Mouse (Mus musculus): ENCODE data around the gene Tuba3a.
"Not testable (repeated sequence)": the region's sequence is repeated elsewhere in the genome, so short reads cannot be mapped to it uniquely, and the experiment has no call there.

Gene Tuba3a

DNA sequence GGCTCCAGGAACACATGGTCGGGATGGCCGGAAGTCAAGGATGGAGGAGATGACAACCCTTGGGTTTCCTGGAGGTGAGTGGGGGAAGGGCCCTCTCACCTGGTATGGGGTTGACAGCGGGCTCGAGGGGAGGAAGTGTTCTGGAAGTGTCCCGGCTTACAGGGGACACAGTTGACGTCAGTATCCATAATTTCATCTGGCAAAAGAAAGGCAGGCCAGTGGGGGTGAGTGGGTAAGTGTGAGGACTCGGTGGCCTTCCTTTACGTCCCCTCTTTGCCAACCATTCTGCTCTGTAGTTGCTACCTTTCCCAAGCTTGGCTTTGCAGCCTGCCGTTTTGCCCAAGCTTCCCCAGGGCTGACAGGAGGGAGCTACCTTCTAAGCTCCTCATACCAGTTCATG is 26.3 kb upstream of the Tuba3a start:
- in situ Hi-C loops (cut with MboI; ENCODE audit: low pct_unique_long_range_greater_than_20kb in 1 of 2, low sequenced_read_pairs in 2 of 2, unreplicated experiment in 1 of 2), result no loop called here

DNA sequence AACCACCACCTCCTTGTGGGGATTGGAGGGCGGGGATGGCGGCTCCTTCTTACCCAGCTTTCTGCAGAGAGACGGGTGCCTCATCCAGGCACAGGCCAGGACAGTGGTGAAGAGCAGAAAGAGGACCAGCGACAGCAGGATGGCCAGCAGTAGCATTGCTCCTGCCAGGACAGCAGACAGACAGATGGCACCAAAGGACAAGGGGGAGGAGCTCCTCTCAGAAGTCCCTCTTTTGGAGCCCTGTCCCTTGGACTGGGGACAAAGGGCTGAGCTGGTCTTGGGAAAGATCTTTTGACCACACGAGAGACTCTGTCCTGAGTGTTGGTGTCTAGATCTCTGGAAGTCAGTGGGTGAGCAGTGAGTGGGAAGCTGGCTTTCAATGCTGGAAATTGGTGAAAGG is 23.6 kb upstream of the Tuba3a start:
- in situ Hi-C loops (cut with MboI; ENCODE audit: low pct_unique_long_range_greater_than_20kb in 1 of 2, low sequenced_read_pairs in 2 of 2, unreplicated experiment in 1 of 2), result no loop called here

DNA sequence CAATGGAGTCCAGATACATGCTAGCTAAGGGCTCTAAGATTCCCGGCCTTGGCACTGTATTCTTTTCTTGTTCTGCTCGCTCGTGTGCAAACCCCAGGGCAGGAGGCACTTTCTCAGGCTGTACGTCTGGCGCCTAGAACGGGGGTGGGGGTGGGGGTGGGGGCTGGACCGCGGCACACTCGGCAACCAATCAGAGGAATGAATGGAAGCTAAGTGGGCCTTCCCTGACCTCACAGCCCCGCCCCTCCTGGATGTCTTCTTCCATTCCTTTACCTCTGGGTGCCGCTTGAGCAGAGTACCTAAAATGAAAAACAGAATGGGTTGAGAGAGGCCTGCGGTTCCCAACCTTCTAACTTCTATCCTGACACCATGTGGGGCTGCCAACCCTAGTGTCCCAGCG is 23.1 kb upstream of the Tuba3a start:
- in situ Hi-C loops (cut with MboI; ENCODE audit: low pct_unique_long_range_greater_than_20kb in 1 of 2, low sequenced_read_pairs in 2 of 2, unreplicated experiment in 1 of 2), result no loop called here

DNA sequence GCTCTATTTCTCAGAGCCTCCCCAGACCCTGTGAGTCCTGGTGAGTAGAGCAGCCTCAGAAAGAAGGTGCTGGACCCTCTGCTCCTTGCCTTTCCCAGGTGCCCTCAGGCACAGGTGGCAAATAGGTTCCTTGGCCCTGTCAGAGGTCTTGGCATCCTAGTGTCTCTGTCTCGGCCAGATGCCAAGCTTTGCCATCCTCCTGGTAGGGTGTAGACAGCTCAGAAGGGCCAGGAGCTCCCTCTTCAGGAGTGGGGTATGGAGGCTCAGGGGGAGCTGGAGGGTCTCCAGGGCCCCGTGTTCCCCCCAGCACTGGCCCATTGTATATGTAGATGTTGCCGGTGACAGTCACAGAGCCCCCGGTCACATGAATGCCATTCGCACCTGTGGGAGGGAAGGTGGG is 21.2 kb upstream of the Tuba3a start:
- in situ Hi-C loops (cut with MboI; ENCODE audit: low pct_unique_long_range_greater_than_20kb in 1 of 2, low sequenced_read_pairs in 2 of 2, unreplicated experiment in 1 of 2), result no loop called here

DNA sequence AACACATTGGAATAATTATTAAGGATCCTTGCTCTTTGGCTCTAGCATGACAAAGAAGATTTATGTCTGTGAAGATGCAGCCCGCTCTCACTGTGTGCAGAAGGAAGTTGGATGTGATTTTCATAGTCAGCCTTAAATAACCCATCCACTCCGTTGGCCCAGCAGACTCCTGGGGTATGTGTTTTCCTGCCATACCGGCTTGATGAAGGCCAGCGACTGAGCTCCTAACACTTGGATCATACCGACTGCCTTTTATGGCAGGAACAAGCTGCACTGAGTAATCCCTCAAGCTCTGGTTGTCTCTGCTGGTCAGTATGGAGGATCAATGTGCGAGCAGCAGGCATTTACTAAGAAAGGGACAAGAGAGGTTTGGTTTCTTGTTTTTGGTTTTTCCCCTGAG is 19.6 kb upstream of the Tuba3a start:
- in situ Hi-C loops (cut with MboI; ENCODE audit: low pct_unique_long_range_greater_than_20kb in 1 of 2, low sequenced_read_pairs in 2 of 2, unreplicated experiment in 1 of 2), result no loop called here

DNA sequence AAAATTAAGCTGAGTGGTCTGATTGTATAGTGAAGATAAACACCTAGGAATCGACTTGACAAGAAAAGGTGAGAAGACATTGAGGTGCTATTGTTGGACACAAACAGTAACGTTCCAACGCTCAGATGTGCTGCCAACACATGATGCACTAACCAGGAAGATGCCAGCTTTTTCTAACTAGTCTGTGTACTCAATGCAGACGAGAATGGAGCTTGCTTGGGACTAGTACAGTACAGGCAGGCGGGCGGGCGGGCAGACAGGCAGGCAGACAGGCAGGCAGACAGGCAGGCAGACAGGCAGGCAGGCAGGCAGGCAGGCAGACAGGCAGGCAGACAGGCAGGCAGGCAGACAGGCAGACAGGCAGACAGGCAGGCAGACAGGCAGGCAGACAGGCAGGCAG is 18.6 kb upstream of the Tuba3a start:
- in situ Hi-C loops (cut with MboI; ENCODE audit: low pct_unique_long_range_greater_than_20kb in 1 of 2, low sequenced_read_pairs in 2 of 2, unreplicated experiment in 1 of 2), result not testable (repeated sequence)

DNA sequence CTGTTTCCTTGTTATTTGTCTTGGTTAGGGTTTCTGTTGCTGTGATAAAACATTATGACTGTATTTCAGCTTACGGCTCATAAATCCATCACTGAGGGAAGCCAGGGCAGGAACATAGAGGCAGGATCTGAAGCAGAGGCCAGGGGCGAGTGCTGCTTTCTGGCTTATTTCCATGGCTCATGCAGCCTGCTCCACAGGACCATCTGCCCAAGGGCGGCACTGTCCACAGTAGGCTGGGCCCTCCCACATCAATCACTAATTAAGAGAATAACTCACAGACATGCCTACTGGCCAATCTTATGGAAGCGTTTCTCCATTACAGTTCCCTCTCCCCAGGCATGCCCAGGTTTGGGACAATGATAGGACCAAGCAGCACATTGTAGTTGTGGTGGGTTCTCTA is 17.4 kb upstream of the Tuba3a start:
- in situ Hi-C loops (cut with MboI; ENCODE audit: low pct_unique_long_range_greater_than_20kb in 1 of 2, low sequenced_read_pairs in 2 of 2, unreplicated experiment in 1 of 2), result no loop called here

DNA sequence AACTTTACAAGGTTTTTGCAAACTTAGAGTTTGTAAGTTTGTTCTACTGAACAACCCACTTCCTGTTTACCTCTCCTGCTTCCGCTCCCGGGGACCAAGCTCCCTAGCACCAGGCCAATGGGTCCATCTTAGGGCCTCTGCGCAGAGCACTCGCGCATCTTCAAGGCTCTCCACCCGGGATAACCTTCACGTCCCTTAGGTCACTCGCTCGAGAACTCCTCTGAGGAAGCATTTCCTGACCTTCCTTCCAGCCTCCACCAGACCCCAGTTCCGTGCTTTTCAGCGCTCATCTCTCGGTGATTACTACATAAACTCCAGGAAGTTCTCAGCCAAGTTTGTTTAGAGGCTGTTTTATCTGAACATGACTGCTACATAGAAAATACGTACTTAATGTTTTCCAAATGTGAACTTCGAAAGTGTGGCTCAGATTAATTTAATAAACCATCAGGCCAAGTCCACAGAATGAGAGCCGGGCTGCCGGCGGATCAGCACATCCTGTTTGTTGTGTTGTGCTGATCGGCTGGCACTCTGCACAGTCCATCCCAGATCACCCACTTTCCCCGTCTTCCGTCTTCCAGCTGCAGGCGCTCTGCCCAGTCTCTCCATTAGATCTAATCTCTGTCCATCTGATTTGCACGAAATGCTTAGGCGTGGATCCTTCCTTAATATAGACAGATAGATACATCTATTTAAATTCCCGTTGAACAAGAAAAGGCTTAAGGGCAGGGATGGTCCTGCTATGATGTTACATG is 16.6 kb upstream of the Tuba3a start:
- in situ Hi-C loops (cut with MboI; ENCODE audit: low pct_unique_long_range_greater_than_20kb in 1 of 2, low sequenced_read_pairs in 2 of 2, unreplicated experiment in 1 of 2), result no loop called here

DNA sequence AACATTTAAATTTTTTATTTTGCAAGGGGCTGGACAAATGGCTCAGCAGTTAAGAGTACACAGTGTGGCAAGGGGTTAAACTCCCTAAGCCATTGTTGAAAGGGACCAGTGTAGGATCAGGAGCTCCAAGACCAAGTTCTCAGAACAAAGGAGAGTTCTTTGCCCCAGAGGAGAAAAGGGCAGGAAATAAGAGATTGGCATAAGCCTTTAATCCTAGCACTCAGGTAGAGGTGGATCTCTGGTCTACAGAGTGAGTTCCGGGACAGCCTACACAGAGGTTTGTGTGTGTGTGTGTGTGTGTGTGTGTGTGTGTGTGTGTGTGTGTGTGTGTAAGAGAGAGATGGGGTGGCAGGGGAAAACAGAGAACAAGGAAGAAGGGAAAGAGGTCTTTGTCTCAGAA is 15.1 kb upstream of the Tuba3a start:
- in situ Hi-C loops (cut with MboI; ENCODE audit: low pct_unique_long_range_greater_than_20kb in 1 of 2, low sequenced_read_pairs in 2 of 2, unreplicated experiment in 1 of 2), result no loop called here

DNA sequence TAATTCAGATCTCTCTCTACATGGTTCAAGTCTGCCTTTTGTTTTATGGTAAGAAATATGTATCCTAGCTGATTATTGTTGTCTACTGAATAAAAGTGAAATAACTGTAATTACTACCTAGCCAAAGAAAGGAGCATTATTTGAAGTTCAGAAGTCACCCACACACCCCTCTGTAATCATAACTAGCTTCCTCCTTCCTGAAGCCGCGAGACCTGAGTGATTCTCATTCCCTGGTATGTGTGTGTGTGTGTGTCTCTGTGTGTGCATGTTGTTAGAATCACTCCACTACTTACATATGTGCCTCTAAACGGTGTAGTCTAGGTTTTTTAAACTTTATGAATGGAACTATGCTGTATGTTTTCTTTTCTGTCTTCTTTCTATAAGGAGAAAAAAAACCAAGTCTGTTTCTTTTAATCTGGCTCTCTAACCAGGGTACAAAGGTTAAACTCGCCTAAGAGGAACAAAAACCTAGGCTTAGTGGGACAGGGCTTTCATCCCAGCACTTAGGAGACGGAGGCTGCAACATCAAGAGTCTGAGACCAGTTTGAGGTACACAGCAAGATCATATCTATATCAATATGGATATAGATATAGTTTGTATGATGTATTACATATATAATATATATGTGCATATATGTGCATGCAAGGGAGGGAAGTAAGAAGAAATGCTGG is 11.4 kb upstream of the Tuba3a start:
- in situ Hi-C loops (cut with MboI; ENCODE audit: low pct_unique_long_range_greater_than_20kb in 1 of 2, low sequenced_read_pairs in 2 of 2, unreplicated experiment in 1 of 2), result no loop called here

DNA sequence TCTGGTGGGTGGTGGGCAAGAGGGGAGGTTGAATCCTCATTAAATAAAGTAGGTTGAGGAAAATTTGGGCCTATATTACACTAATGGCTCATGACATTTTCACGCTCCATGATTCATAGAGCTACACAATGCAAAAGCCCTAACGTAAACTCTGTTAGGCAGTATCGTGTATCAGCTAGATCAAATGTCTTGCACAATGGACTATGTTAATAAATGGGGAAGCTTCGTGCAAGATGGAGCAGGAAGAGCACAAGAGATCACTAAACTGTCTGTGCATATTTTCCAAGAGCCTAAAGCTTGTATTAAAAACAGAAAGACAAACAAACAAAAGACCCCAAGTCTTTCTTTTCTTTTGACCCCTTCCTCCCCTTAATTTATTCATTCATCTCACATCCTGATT is 8.2 kb upstream of the Tuba3a start:
- in situ Hi-C loops (cut with MboI; ENCODE audit: low pct_unique_long_range_greater_than_20kb in 1 of 2, low sequenced_read_pairs in 2 of 2, unreplicated experiment in 1 of 2), result loop anchor here in 1 of 2 experiments (5.0 kb wide), 1 partner anchor 78 kb away; no protein-coding TSS in a partner anchor

DNA sequence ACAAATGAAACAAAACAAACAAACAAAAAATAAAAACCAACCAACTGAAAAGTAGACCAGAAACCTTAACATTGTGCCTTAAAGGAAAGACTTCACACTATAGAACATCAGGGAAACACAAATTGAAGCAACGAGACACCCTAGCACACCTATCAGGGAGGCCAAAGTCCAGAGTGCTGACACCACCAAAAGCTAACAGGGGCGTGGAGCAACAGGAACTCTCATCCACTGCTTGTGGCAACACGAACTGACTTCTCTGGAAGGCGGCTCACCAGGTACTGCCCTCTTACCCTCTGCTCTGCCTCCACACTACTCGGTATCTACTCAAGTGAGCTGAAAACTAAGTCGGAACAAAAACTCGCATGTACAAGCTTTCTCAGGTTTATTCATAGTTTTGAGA is 6.4 kb upstream of the Tuba3a start:
- in situ Hi-C loops (cut with MboI; ENCODE audit: low pct_unique_long_range_greater_than_20kb in 1 of 2, low sequenced_read_pairs in 2 of 2, unreplicated experiment in 1 of 2), result loop anchor here in 1 of 2 experiments (5.0 kb wide), 1 partner anchor 80 kb away; no protein-coding TSS in a partner anchor

DNA sequence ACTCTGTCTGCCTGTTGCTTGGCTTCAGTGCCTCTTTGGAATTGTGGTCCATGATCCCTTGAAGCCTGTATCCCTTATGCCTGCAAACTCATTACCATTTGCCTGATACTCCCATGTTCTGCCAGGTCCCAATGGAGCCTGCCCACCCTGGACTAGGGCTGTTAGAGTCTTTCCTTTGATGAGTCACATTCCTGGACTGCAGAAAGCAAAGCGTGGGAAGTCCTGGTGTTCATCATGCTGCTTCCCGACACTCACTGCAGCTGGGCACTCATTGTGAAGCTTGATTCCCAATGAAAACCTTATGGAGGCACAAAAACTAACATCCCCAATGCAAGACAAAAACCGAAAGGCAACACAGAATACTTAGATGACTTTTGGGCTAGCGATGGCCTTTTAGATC is 5.5 kb upstream of the Tuba3a start:
- in situ Hi-C loops (cut with MboI; ENCODE audit: low pct_unique_long_range_greater_than_20kb in 1 of 2, low sequenced_read_pairs in 2 of 2, unreplicated experiment in 1 of 2), result loop anchor here in 1 of 2 experiments (5.0 kb wide), 1 partner anchor 81 kb away; no protein-coding TSS in a partner anchor

DNA sequence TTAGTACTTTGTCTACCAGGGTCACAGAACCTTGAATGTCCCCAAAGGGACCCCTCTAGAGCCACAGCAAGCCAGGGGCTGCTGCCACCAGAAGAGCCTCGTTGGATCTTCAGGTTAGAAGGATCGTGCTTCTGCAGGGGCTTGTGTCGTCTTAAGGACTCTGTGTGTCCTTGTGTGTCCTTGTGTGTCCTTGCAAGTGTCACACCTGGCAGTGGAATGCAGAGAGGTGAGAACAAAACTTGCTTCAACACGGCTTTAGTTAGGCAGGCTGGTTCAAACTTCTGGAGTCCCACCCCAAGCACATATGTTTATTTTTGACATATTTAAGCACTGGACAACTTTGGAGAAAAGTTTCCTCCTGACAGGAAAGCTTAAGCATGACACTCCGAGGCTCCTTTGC is 2.9 kb upstream of the Tuba3a start:
- in situ Hi-C loops (cut with MboI; ENCODE audit: low pct_unique_long_range_greater_than_20kb in 1 of 2, low sequenced_read_pairs in 2 of 2, unreplicated experiment in 1 of 2), result no loop called here

DNA sequence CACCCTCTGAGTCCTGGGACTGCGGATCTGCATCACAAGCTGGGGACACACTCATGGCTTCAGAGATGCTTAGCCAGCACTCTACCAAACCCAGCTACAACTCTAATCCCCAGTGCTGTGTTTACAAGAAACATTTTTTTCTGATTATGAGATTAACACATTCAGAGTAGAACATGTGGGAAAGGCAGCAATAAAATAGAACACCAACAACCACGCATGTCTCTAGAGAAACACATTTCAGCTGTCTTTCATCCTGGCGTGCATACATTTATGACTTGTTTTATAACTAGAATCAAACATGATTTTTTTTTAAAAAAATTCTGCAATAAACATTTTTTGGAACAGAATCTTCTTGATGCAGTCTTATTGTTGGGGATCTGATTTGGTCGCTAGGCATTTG is 1.1 kb upstream of the Tuba3a start:
- in situ Hi-C loops (cut with MboI; ENCODE audit: low pct_unique_long_range_greater_than_20kb in 1 of 2, low sequenced_read_pairs in 2 of 2, unreplicated experiment in 1 of 2), result no loop called here

DNA sequence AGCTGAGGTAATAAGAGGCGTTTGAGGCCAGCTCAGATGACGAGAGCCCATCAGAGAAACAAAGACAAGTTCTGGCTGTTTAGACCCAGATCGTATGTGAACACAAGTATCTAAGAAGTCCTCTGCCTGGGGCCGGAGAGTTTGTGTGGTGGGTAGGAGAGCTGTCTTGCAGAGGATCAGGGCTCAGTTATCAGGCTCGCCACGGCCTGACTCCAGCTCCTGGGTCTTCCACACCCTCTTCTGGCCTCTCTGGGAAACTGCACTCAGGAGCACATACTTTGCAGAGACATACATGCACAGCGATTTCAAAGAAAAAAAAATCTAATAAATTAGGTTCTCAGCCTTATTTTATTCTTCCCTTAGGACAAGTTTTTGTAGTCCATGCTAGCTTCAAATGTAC is 1.1 kb downstream of the Tuba3a start:
- in situ Hi-C loops (cut with MboI; ENCODE audit: low pct_unique_long_range_greater_than_20kb in 1 of 2, low sequenced_read_pairs in 2 of 2, unreplicated experiment in 1 of 2), result loop anchor here in 1 of 2 experiments (5.0 kb wide), 1 partner anchor 318 kb away; no protein-coding TSS in a partner anchor

DNA sequence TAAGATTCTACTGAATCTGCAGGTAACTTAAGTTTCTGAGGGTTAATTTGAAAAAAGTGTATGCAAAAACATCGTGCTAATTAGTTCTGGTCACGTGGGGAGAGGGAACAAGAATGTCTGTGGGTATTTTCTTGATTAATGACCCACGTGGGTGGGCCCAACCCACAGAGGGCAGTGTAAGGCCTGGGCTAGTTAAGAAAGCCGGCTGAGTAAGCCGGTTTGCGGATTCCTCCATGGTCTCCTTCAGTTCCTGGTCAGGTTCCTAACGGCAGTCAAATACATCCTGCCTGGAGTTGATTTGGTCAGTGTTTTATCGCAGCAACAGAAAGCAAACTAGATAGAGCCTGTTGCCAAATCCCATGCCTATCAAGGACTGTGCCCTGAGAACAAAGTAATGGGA is 1.6 kb downstream of the Tuba3a start:
- in situ Hi-C loops (cut with MboI; ENCODE audit: low pct_unique_long_range_greater_than_20kb in 1 of 2, low sequenced_read_pairs in 2 of 2, unreplicated experiment in 1 of 2), result loop anchor here in 1 of 2 experiments (5.0 kb wide), 1 partner anchor 318 kb away; no protein-coding TSS in a partner anchor

DNA sequence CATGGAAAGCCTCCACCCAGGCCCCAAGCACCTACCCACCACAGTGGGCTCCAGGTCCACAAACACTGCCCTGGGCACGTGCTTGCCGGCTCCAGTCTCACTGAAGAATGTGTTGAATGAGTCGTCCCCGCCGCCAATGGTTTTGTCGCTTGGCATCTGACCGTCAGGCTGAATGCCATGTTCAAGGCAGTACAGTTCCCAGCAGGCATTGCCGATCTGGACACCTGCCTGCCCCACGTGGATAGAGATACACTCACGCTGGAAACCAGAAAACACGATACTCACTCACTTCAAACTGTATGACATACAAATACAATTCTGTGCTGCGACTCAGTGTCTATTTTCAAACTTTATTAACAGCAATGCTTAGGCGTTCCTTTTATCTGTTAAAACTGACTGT is 3.1 kb downstream of the Tuba3a start:
- in situ Hi-C loops (cut with MboI; ENCODE audit: low pct_unique_long_range_greater_than_20kb in 1 of 2, low sequenced_read_pairs in 2 of 2, unreplicated experiment in 1 of 2), result loop anchor here in 1 of 2 experiments (5.0 kb wide), 1 partner anchor 320 kb away; no protein-coding TSS in a partner anchor

DNA sequence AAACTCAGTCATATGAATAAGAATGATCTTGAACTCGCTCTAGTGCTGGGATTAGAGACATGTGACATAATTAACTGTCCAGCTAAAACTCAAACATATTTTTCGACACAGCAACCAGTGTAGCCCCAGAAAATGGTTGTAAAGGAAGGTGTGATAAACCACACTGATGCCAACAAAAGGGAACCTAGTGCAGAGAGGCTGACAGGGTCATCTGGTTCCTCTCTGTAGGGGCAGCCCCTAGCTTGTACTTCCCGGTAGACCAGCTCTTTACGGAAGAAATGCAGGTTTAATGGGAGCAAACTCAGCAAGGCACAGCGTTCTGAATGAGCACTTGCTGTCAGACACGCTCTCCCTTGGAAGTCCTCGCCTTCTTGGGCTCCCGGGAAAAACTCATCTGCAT is 6.1 kb downstream of the Tuba3a start:
- in situ Hi-C loops (cut with MboI; ENCODE audit: low pct_unique_long_range_greater_than_20kb in 1 of 2, low sequenced_read_pairs in 2 of 2, unreplicated experiment in 1 of 2), result loop anchor here (5.0 to 10.0 kb wide), 2 partner anchors 323 to 325 kb away; no protein-coding TSS in a partner anchor

All from mouse embryonic stem cell (cell line).